Mouse (Mus musculus): Measurements from ENCODE around the gene Rpsa.

Rpsa gene

GRCm38 (mm10) chr9:120167826-120168225 is 40.3 kb downstream of the Rpsa start:
- DNase-seq (ENCODE audit: low spot score in 2 of 2): no peak

- peak; percentile 38 to 47 for DNase-seq (ENCODE audit: low spot score in 2 of 2)
These were observed 43.8 kb downstream of the Rpsa start for GRCm38 (mm10) chr9:120171295-120171694.

- no peak for DNase-seq (ENCODE audit: low spot score in 2 of 2)
These were observed 47.1 kb downstream of the Rpsa start for GRCm38 (mm10) chr9:120174436-120175137.

- no peak for DNase-seq (ENCODE audit: low spot score in 2 of 2)
These were observed 51.3 kb downstream of the Rpsa start for GRCm38 (mm10) chr9:120178813-120179212.

Data from spleen, postnatal 14 days (tissue).